Mouse (Mus musculus) MEL (cell line): ENCODE results near the gene Sez6l2. TPM values are rescaled to one million over a fixed set of nuclear protein-coding genes. Genes with fewer than 3 reads are reported as not detected.

Experiments used
- DNase-seq: peaks from one replicate; pipeline ENCODE4 v3.0.0; 2011; ENCODE audit warnings: low read depth, low spot score
- H3K27ac ChIP-seq: 2 replicates; pipeline ENCODE4 v1.5.1; 2012; ENCODE audit warnings: low read depth, mild to moderate bottlenecking, control low read depth, low read length, moderate library complexity; ENCODE audit not compliant: control insufficient read depth
- H3K27me3 ChIP-seq, 2 experiments: fragments of 150-350 bp in 1 of 2; sonication (generic) in 1 of 2; 2 replicates each; pipeline ENCODE4 v1.6.1; 2012; ENCODE audit warnings: low read length in 2 of 2, mild to moderate bottlenecking in 2 of 2, improper control_type of control experiment in 1 of 2, moderate library complexity in 1 of 2; ENCODE audit not compliant: insufficient read depth in 2 of 2, control insufficient read depth in 1 of 2
- H3K36me3 ChIP-seq, 2 experiments: 2 replicates each; pipeline ENCODE4 v1.6.1; 2012 to 2014; ENCODE audit warnings: low read length in 2 of 2, improper control_type of control experiment in 1 of 2, inconsistent platforms in 1 of 2, mild to moderate bottlenecking in 1 of 2; ENCODE audit not compliant: insufficient read depth in 2 of 2, control insufficient read depth in 1 of 2
- H3K4me1 ChIP-seq, 2 experiments: fragments of 150-350 bp in 1 of 2; sonication (generic) in 1 of 2; 2 replicates each; pipeline ENCODE4 v1.6.1; 2012; ENCODE audit warnings: low read length in 2 of 2, improper control_type of control experiment in 1 of 2, mild to moderate bottlenecking in 1 of 2; ENCODE audit not compliant: insufficient read depth in 2 of 2, control insufficient read depth in 1 of 2
- H3K4me3 ChIP-seq, 2 experiments: fragments of 150-350 bp in 1 of 2; sonication (generic) in 1 of 2; 2 replicates each; pipeline ENCODE4 v1.5.1; 2012; ENCODE audit warnings: low read depth in 2 of 2, low read length in 2 of 2, mild to moderate bottlenecking in 2 of 2, moderate library complexity in 2 of 2, control low read depth in 1 of 2, improper control_type of control experiment in 1 of 2; ENCODE audit not compliant: control insufficient read depth in 1 of 2, insufficient read depth in 1 of 2
- H3K79me2 ChIP-seq: 2 replicates; pipeline ENCODE4 v1.6.1; 2012; ENCODE audit warnings: mild to moderate bottlenecking, low read length, moderate library complexity; ENCODE audit not compliant: control insufficient read depth, poor library complexity, insufficient read depth
- H3K9ac ChIP-seq: 2 replicates; pipeline ENCODE4 v1.6.1; 2012; ENCODE audit warnings: low read depth, mild to moderate bottlenecking, control low read depth, low read length, moderate library complexity; ENCODE audit not compliant: control insufficient read depth, poor library complexity, severe bottlenecking
- H3K9me3 ChIP-seq: fragments of 150-350 bp; sonication (generic); replicated peaks from 2 replicates; pipeline ENCODE4 v1.6.1; 2012; ENCODE audit warnings: mild to moderate bottlenecking, low read length, improper control_type of control experiment, moderate library complexity; ENCODE audit not compliant: insufficient read depth
- CHD2 ChIP-seq: IDR thresholded peaks from 2 replicates; pipeline ENCODE4 v1.6.1; 2011; ENCODE audit warnings: low read length, improper control_type of control experiment
- CTCF ChIP-seq, 3 experiments: IDR thresholded peaks in 2 of 3; conservative IDR thresholded peaks in 1 of 3; 2 replicates each; pipeline ENCODE4 v1.5.1; 2011 to 2012; ENCODE audit warnings: low read length in 3 of 3, low read depth in 2 of 3, mild to moderate bottlenecking in 2 of 3, improper control_type of control experiment in 1 of 3, inconsistent platforms in 1 of 3, mixed read lengths in 1 of 3, moderate library complexity in 1 of 3; ENCODE audit not compliant: control insufficient read depth in 1 of 3, insufficient read depth in 1 of 3, poor library complexity in 1 of 3, severe bottlenecking in 1 of 3
- E2F4 ChIP-seq: IDR thresholded peaks from 2 replicates; pipeline ENCODE4 v1.6.1; 2011; ENCODE audit warnings: low read depth, low read length, improper control_type of control experiment, borderline replicate concordance
- EP300 ChIP-seq, 2 experiments: IDR thresholded peaks; 2 replicates each; pipeline ENCODE4 v1.6.1; 2011; ENCODE audit warnings: improper control_type of control experiment in 2 of 2, low read length in 2 of 2, low read depth in 1 of 2, mild to moderate bottlenecking in 1 of 2
- GABPA ChIP-seq: IDR thresholded peaks from 2 replicates; pipeline ENCODE4 v1.6.1; 2012; ENCODE audit warnings: low read depth, mild to moderate bottlenecking, inconsistent platforms, low read length, improper control_type of control experiment, moderate library complexity
- GATA1 ChIP-seq: IDR thresholded peaks from 2 replicates; pipeline ENCODE4 v1.6.1; 2011; ENCODE audit warnings: low read depth, low read length, improper control_type of control experiment
- KAT2A ChIP-seq: conservative IDR thresholded peaks from 2 replicates; pipeline ENCODE4 v1.6.1; 2012; ENCODE audit warnings: low read depth, low read length, improper control_type of control experiment, inconsistent platforms
- MAFK ChIP-seq: IDR thresholded peaks from 2 replicates; pipeline ENCODE4 v1.6.1; 2011; ENCODE audit warnings: low read depth, mild to moderate bottlenecking, low read length, improper control_type of control experiment, borderline replicate concordance
- MYB ChIP-seq: IDR thresholded peaks from 2 replicates; pipeline ENCODE4 v1.6.1; 2011; ENCODE audit warnings: mild to moderate bottlenecking, low read depth, low read length, improper control_type of control experiment
- MYC ChIP-seq: IDR thresholded peaks from 2 replicates; pipeline ENCODE4 v1.6.1; 2011; ENCODE audit warnings: low read depth, mild to moderate bottlenecking, low read length, improper control_type of control experiment, moderate library complexity
- NELFE ChIP-seq: IDR thresholded peaks from 2 replicates; pipeline ENCODE4 v1.6.1; 2011; ENCODE audit warnings: low read depth, low read length, improper control_type of control experiment
- NRF1 ChIP-seq: IDR thresholded peaks from 2 replicates; pipeline ENCODE4 v1.6.1; 2014; ENCODE audit warnings: low read depth, mild to moderate bottlenecking, inconsistent platforms, low read length, improper control_type of control experiment, moderate library complexity; ENCODE audit not compliant: poor library complexity, insufficient read depth, severe bottlenecking
- POLR2A ChIP-seq, 2 experiments: IDR thresholded peaks; 2 replicates each; pipeline ENCODE4 v1.6.1; 2011 to 2012; ENCODE audit warnings: low read length in 2 of 2, mild to moderate bottlenecking in 2 of 2, control low read depth in 1 of 2, improper control_type of control experiment in 1 of 2, low read depth in 1 of 2, moderate library complexity in 1 of 2; ENCODE audit not compliant: control insufficient read depth in 1 of 2, insufficient read depth in 1 of 2, poor library complexity in 1 of 2
- POLR2AphosphoS2 ChIP-seq: IDR thresholded peaks from 2 replicates; pipeline ENCODE4 v1.6.1; 2011; ENCODE audit warnings: low read length, improper control_type of control experiment
- RAD21 ChIP-seq: IDR thresholded peaks from 2 replicates; pipeline ENCODE4 v1.6.1; 2011; ENCODE audit warnings: mild to moderate bottlenecking, low read depth, low read length, improper control_type of control experiment
- RCOR1 ChIP-seq: IDR thresholded peaks from 2 replicates; pipeline ENCODE4 v1.6.1; 2012; ENCODE audit warnings: low read depth, mild to moderate bottlenecking, inconsistent platforms, low read length, improper control_type of control experiment
- SIN3A ChIP-seq: IDR thresholded peaks from 2 replicates; pipeline ENCODE4 v1.6.1; 2012; ENCODE audit warnings: low read length, improper control_type of control experiment, inconsistent platforms
- TBP ChIP-seq: IDR thresholded peaks from 2 replicates; pipeline ENCODE4 v1.8.0; 2011; ENCODE audit warnings: low read depth, low read length, improper control_type of control experiment
- TCF12 ChIP-seq: IDR thresholded peaks from 2 replicates; pipeline ENCODE4 v1.6.1; 2014; ENCODE audit warnings: low read depth, mild to moderate bottlenecking, inconsistent platforms, low read length, improper control_type of control experiment, moderate library complexity
- UBTF ChIP-seq: IDR thresholded peaks from 2 replicates; pipeline ENCODE4 v1.6.1; 2012; ENCODE audit warnings: low read depth, mild to moderate bottlenecking, inconsistent platforms, low read length, improper control_type of control experiment, moderate library complexity, borderline replicate concordance; ENCODE audit not compliant: insufficient read depth
- USF1 ChIP-seq: IDR thresholded peaks from 2 replicates; pipeline ENCODE4 v1.6.1; 2014; ENCODE audit warnings: low read depth, mild to moderate bottlenecking, inconsistent platforms, low read length, improper control_type of control experiment, moderate library complexity
- USF2 ChIP-seq, 2 experiments: IDR thresholded peaks; 2 replicates each; pipeline ENCODE4 v1.6.1; 2011 to 2012; ENCODE audit warnings: improper control_type of control experiment in 2 of 2, low read length in 2 of 2, borderline replicate concordance in 1 of 2, inconsistent platforms in 1 of 2, low read depth in 1 of 2, mild to moderate bottlenecking in 1 of 2; ENCODE audit not compliant: insufficient read depth in 1 of 2
- ZKSCAN1 ChIP-seq: IDR thresholded peaks from 2 replicates; pipeline ENCODE4 v1.6.1; 2012; ENCODE audit warnings: low read depth, mild to moderate bottlenecking, inconsistent platforms, low read length, improper control_type of control experiment, moderate library complexity
- ZNF384 ChIP-seq: IDR thresholded peaks from 2 replicates; pipeline ENCODE4 v1.6.1; 2012; ENCODE audit warnings: low read depth, mild to moderate bottlenecking, inconsistent platforms, low read length, improper control_type of control experiment
- polyA plus RNA-seq, 2 experiments: library from polyadenylated mRNA; stranded (reverse) in 1 of 2; unstranded in 1 of 2; fragments of >175 nt in 1 of 2; fragments of >200 nt in 1 of 2; gene quantifications; 2 replicates each; pipeline versions ENCODE4 v1.2.1 to v1.2.4; 2012; ENCODE audit warnings: low replicate concordance in 2 of 2, low read depth in 1 of 2; ENCODE audit not compliant: insufficient read length in 2 of 2, insufficient read depth in 1 of 2, missing spikeins in 1 of 2
- total RNA-seq: library from RNA; depleted of rRNA; stranded (reverse); fragments of 300-350 nt; gene quantifications from 2 replicates; pipeline ENCODE4 v1.2.3, GENCODE M21; 2012

The Sez6l2 gene
- total and polyA plus RNA-seq, 3 experiments, result 2.0 to 6.1 TPM; not detected in 1

DNA sequence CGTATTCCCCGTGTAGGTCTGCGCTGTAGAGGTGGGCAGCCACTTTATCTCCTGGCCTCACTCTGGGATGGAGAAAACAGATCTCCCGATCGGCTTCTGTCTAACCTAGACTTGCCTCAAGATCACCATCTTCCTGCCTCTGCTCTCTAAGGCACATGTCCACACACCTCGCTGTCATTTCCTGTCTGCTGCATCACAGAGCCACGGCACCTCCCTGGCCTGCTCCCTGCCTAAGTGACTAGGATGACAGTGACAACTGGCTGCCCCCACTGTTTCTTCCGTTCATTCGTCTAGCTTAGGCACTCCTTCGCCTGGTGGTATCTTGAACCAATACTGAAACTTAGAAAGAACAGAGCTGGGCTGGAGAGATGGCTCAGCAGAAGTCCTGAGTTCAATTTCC lies 49.2 kb downstream of the Sez6l2 start:
- Histone ChIP-seq H3K9ac (no peak overlapping the region), H3K4me1 (peaks cover 2 to 10% of the 10 kb centered on the region in 2 experiments; a peak in 3 of 4 replicates), H3K27ac (no peak overlapping the region), H3K36me3 (peaks cover 0 to 5% of the 10 kb centered on the region in 2 experiments; a peak in 3 of 4 replicates), H3K4me3 (no peak overlapping the region), H3K79me2 (no peaks in the 10 kb centered on the region), H3K27me3 (no peaks in the 10 kb centered on the region), H3K9me3 (no peaks in the 10 kb centered on the region)
- TF ChIP-seq USF1 (no peak), RCOR1 (no peak), MYC (no peak), POLR2AphosphoS2 (no peak), POLR2A (IDR thresholded peaks at IDR 0.05; ENCODE audit: control insufficient read depth in 1 of 2, insufficient read depth in 1 of 2, low read depth in 1 of 2, low read length in 2 of 2, poor library complexity in 1 of 2) (no peak), TCF12 (no peak), UBTF (no peak), GABPA (no peak), EP300 (IDR thresholded peaks at IDR 0.05; ENCODE audit: low read depth in 1 of 2, low read length in 2 of 2) (no peak), MYB (no peak), TBP (no peak), E2F4 (no peak), NRF1 (no peak), SIN3A (no peak), NELFE (no peak), GATA1 (no peak), CTCF (IDR thresholded peaks at IDR 0.05 in 2 of 3, conservative IDR thresholded peaks at IDR 0.05 in 1 of 3; ENCODE audit: control insufficient read depth in 1 of 3, insufficient read depth in 1 of 3, low read depth in 2 of 3, low read length in 3 of 3, poor library complexity in 1 of 3, severe bottlenecking in 1 of 3) (no peak), RAD21 (no peak), KAT2A (no peak)
- DNase-seq, result no peak

DNA sequence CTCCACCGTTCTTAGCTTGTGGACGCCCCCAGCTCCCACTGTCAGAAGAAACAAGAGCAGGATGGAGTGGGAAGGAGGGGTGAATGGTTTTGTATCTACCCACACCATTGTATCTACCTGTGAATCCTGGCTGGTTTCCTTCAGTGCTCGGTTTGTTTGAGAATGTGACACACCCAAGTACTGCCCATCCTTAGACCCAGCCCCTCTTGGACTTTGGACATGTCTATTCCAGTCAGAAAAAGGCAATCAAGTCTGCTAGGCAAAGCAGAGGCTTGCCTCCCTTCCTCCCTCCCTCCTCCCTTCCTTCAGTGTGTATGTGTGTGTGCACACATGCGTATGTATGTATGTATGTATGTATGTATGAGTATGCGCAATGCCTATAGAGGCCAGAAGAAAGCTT lies 53.3 kb downstream of the Sez6l2 start:
- no peak overlapping the region for H3K9ac ChIP-seq
- peaks cover 0 to 16% of the 10 kb centered on the region in 2 experiments; a peak in 2 of 4 replicates for H3K36me3 ChIP-seq
- no peak for TF ChIP-seq ZNF384
- TF ChIP-seq USF2 (IDR thresholded peaks at IDR 0.05; ENCODE audit: borderline replicate concordance in 1 of 2, insufficient read depth in 1 of 2, low read depth in 1 of 2, low read length in 2 of 2), result no peak
- no peak for TF ChIP-seq MAFK
- no peak for TF ChIP-seq CHD2
- no peak for TF ChIP-seq TCF12
- no peak for TF ChIP-seq USF1
- no peak for TF ChIP-seq KAT2A
- no peak for TF ChIP-seq ZKSCAN1
- no peak for TF ChIP-seq UBTF
- TF ChIP-seq RCOR1, result no peak
- H3K4me3 ChIP-seq, result no peak overlapping the region
- peaks cover 10 to 22% of the 10 kb centered on the region in 2 experiments; a peak in 3 of 4 replicates for H3K4me1 ChIP-seq
- H3K27ac ChIP-seq, result no peak overlapping the region
- no peaks in the 10 kb centered on the region for H3K27me3 ChIP-seq
- no peaks in the 10 kb centered on the region; the same call in 1 of the 2 replicates for H3K79me2 ChIP-seq
- no peaks in the 10 kb centered on the region for H3K9me3 ChIP-seq
- no peak for DNase-seq
